Mouse (Mus musculus) megakaryocyte, embryonic 14.5 days (primary cell): ENCODE data around the gene Dhrs9.

Source experiments
- FLI1 ChIP-seq: IDR thresholded peaks from 2 replicates; pipeline ENCODE4 v1.6.1; 2012; ENCODE audit warnings: low read length, inconsistent platforms, mixed read lengths
- GATA1 ChIP-seq: IDR thresholded peaks from 3 replicates; pipeline ENCODE4 v1.6.1; 2012; ENCODE audit warnings: mixed read lengths, low read length, inconsistent platforms, borderline replicate concordance

GRCm38 (mm10) chr2:69376780-69377179 is 3.5 kb upstream of the Dhrs9 start:
- no peak for TF ChIP-seq GATA1
- no peak for TF ChIP-seq FLI1
